In the genomic region with DNA sequence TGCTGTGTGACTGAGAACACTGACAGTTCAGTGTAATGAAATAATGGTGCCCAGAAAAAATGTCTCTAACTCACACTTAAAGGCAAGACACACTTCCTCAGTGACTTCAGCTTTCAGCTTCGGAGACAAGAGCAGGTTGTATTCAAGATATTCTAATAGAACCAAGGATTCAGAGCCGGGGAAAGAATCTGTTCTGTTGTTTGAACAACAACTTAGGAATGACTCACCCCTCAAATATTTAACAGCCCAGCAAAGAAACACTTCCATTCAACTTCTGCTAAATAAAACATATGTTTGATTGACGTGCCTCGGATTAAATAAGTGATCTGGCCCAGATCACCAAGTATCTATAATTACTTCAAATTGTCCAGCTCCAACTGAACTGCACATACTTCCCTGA, we compare ENCODE assay signal across 29 mouse cellular contexts. TPM values are rescaled to one million over a fixed set of nuclear protein-coding genes. Genes with fewer than 3 reads are reported as not detected.
DNase-seq lines count a peak whose midpoint lies in the region; ATAC-seq and TF ChIP-seq lines count a peak whose summit lies in the region.
"Had no signal": no experiment of that assay in that cellular context is flagged by ENCODE, and none has a peak within 500 bp of the region (broad histone marks: within the 10 kb centered on the region; RNA-seq: fewer than 3 reads in every experiment).

No protein-coding gene starts in this region.

- H3K9ac ChIP-seq in lung, embryonic 16.5 days (ENCODE audit: low read length), result no peak overlapping the region
- no peak overlapping the region for H3K9ac ChIP-seq in ES-Bruce4 (ENCODE audit: low read depth, poor library complexity, severe bottlenecking)
- no peak overlapping the region for H3K9ac ChIP-seq in intestine, postnatal 0 days (ENCODE audit: low read depth, low read length)
- H3K9ac ChIP-seq: embryonic facial prominence, embryonic 13.5 days; forebrain, embryonic 13.5 days; forebrain, postnatal 0 days; heart, embryonic 12.5 days; heart, embryonic 15.5 days; hindbrain, embryonic 12.5 days; hindbrain, embryonic 15.5 days had no signal

- 53% methylated on average over 4 of the region's 4 CpGs for WGBS in lung, embryonic 16.5 days
- 65% methylated on average over 4 of the region's 4 CpGs for WGBS in intestine, postnatal 0 days

- in situ Hi-C loops in Patski (cut with MboI; ENCODE audit: low pct_unique_long_range_greater_than_20kb), result no loop called here

- H3K4me2 ChIP-seq in lung, embryonic 16.5 days (ENCODE audit: low read depth, low read length), result no peak overlapping the region
- no peak overlapping the region for H3K4me2 ChIP-seq in intestine, postnatal 0 days (replicated peaks; ENCODE audit: low read depth)
- H3K4me2 ChIP-seq: embryonic facial prominence, embryonic 13.5 days; forebrain, embryonic 13.5 days; heart, embryonic 12.5 days; heart, embryonic 15.5 days; hindbrain, embryonic 12.5 days; hindbrain, embryonic 15.5 days had no signal

- TF ChIP-seq EP300 in ES-Bruce4 (IDR thresholded peaks at IDR 0.05; ENCODE audit: insufficient read depth, low read depth, low read length), result no peak

- POLR2A ChIA-PET in Patski (lab: Charles Lee), result no interaction called here

- DNase-seq in lung, postnatal 4 days, result no peak
- DNase-seq in Patski (ENCODE audit: low read depth, low spot score), result no peak
- DNase-seq in frontal cortex, postnatal 25 days (ENCODE audit: low spot score in 2 of 2), result no peak
- no peak for DNase-seq in cerebellum, adult 11 months
- DNase-seq: adrenal gland, postnatal 10 days; adrenal gland, postnatal 36 days; cerebellum, adult 11-12 months; cerebellum, adult 8-10 months; cerebellum, postnatal 10 days; cerebellum, postnatal 36 days; embryo, embryonic 11 days; forebrain, postnatal 0 days; gastrocnemius, postnatal 25 days; heart, adult 18-20 months; heart, postnatal 10 days; heart, postnatal 36 days; kidney, adult 11 months had no signal

- H3K36me3 ChIP-seq in lung, embryonic 16.5 days (ENCODE audit: control insufficient read depth, insufficient read depth, low read length), result no peaks in the 10 kb centered on the region
- H3K36me3 ChIP-seq in ES-Bruce4 (ENCODE audit: control insufficient read depth, insufficient read depth, low read length, poor library complexity, severe bottlenecking), result peaks cover 2% of the 10 kb centered on the region; the same call in 1 of the 2 replicates
- no peaks in the 10 kb centered on the region for H3K36me3 ChIP-seq in intestine, postnatal 0 days (ENCODE audit: control insufficient read depth, insufficient read depth)
- H3K36me3 ChIP-seq: embryonic facial prominence, embryonic 13.5 days; heart, embryonic 15.5 days; hindbrain, embryonic 12.5 days; hindbrain, embryonic 15.5 days had no signal

- no peak for ATAC-seq in lung, embryonic 16.5 days (ENCODE audit: low read depth)
- ATAC-seq in Patski, result peak; percentile 35
- no peak for ATAC-seq in intestine, postnatal 0 days
- ATAC-seq: CD4-positive, CD25-positive, alpha-beta regulatory T cell, adult 4 months; forebrain, embryonic 13.5 days; forebrain, postnatal 0 days had no signal

- CTCF ChIA-PET in Patski (lab: Charles Lee), result interaction anchor here (1.2 to 2.0 kb wide), 3 partner anchors 9 to 30 kb away, joined by 3 to 6 read pairs (median 4); no protein-coding TSS in a partner anchor

- 0 out of 2 replicates have a peak overlapping the region, but pooled peaks have one; percentile 22 for H3K27ac ChIP-seq in lung, embryonic 16.5 days (ENCODE audit: low read length)
- peak overlapping the region; percentile 90 for H3K27ac ChIP-seq in ES-Bruce4 (ENCODE audit: insufficient read depth, low read length)
- H3K27ac ChIP-seq in intestine, postnatal 0 days (ENCODE audit: low read depth, low read length), result no peak overlapping the region
- H3K27ac ChIP-seq: embryonic facial prominence, embryonic 10.5 days; embryonic facial prominence, embryonic 13.5 days; forebrain, embryonic 13.5 days; heart, embryonic 15.5 days; hindbrain, embryonic 12.5 days; hindbrain, embryonic 15.5 days had no signal

- TF ChIP-seq POLR2A in ES-Bruce4 (IDR thresholded peaks at IDR 0.05; ENCODE audit: insufficient read depth, low read length), result no peak

- H3K4me3 ChIP-seq in lung, embryonic 16.5 days (ENCODE audit: low read length), result no peak overlapping the region
- no peak overlapping the region for H3K4me3 ChIP-seq in ES-Bruce4 (ENCODE audit: low read depth, low read length)
- H3K4me3 ChIP-seq in intestine, postnatal 0 days (ENCODE audit: low read depth, low read length), result no peak overlapping the region
- H3K4me3 ChIP-seq: embryonic facial prominence, embryonic 10.5 days; embryonic facial prominence, embryonic 13.5 days; erythroblast, embryonic 14.5 days; forebrain, embryonic 13.5 days; heart, embryonic 12.5 days; heart, embryonic 15.5 days; hindbrain, embryonic 12.5 days; hindbrain, embryonic 15.5 days had no signal

- no peak for TF ChIP-seq CTCF in ES-Bruce4 (IDR thresholded peaks at IDR 0.05; ENCODE audit: low read depth, low read length)
- TF ChIP-seq CTCF in Patski (IDR thresholded peaks at IDR 0.05), result no peak
- TF ChIP-seq CTCF in intestine, postnatal 0 days (IDR thresholded peaks at IDR 0.05; ENCODE audit: low read depth), result no peak

- no peaks in the 10 kb centered on the region for H3K27me3 ChIP-seq in lung, embryonic 16.5 days (ENCODE audit: control insufficient read depth, insufficient read depth, low read depth, low read length)
- H3K27me3 ChIP-seq in ES-Bruce4 (ENCODE audit: control insufficient read depth, insufficient read depth, low read length, poor library complexity, severe bottlenecking), result no peaks in the 10 kb centered on the region
- no peaks in the 10 kb centered on the region for H3K27me3 ChIP-seq in Patski
- no peaks in the 10 kb centered on the region for H3K27me3 ChIP-seq in intestine, postnatal 0 days (replicated peaks; ENCODE audit: control insufficient read depth, insufficient read depth, low read length)
- H3K27me3 ChIP-seq: embryonic facial prominence, embryonic 13.5 days; forebrain, embryonic 13.5 days; heart, embryonic 12.5 days; heart, embryonic 15.5 days; hindbrain, embryonic 12.5 days; hindbrain, embryonic 15.5 days had no signal

- H3K9me3 ChIP-seq in lung, embryonic 16.5 days (ENCODE audit: control insufficient read depth, low read length), result no peaks in the 10 kb centered on the region
- H3K9me3 ChIP-seq in ES-Bruce4 (replicated peaks; ENCODE audit: control insufficient read depth, insufficient read depth, low read length, poor library complexity, severe bottlenecking), result peaks cover 7% of the 10 kb centered on the region
- H3K9me3 ChIP-seq in intestine, postnatal 0 days (ENCODE audit: control insufficient read depth), result no peaks in the 10 kb centered on the region
- H3K9me3 ChIP-seq: embryonic facial prominence, embryonic 10.5 days; embryonic facial prominence, embryonic 13.5 days; forebrain, embryonic 13.5 days; heart, embryonic 12.5 days; heart, embryonic 15.5 days; hindbrain, embryonic 12.5 days; hindbrain, embryonic 15.5 days had no signal

- no peaks in the 10 kb centered on the region; the same call in 1 of the 2 replicates for H3K4me1 ChIP-seq in lung, embryonic 16.5 days (replicated peaks; ENCODE audit: control insufficient read depth, insufficient read depth, low read length)
- H3K4me1 ChIP-seq in ES-Bruce4 (ENCODE audit: control insufficient read depth, insufficient read depth, low read length), result no peaks in the 10 kb centered on the region
- H3K4me1 ChIP-seq in intestine, postnatal 0 days (replicated peaks; ENCODE audit: control insufficient read depth, insufficient read depth, low read length), result no peaks in the 10 kb centered on the region
- H3K4me1 ChIP-seq: embryonic facial prominence, embryonic 10.5 days; embryonic facial prominence, embryonic 13.5 days; heart, embryonic 15.5 days; hindbrain, embryonic 12.5 days; hindbrain, embryonic 15.5 days had no signal

RNA-seq across cellular contexts. Expression of a gene that starts 52.1 kb away (rescaled TPM):
- polyA plus RNA-seq in lung, embryonic 16.5 days (2015; fragmentation: Nextera tagmentation; extraction: Ambion mirVana), result 16.6 and 17.6 TPM in 2 replicates
- polyA plus RNA-seq in ES-Bruce4 (2011; ENCODE audit: insufficient read depth, insufficient read length, low read depth, missing spikeins) (43.3 and 55.4 TPM in 2 replicates), Patski (2021) (25.5 TPM)
- polyA plus RNA-seq in intestine, postnatal 0 days (2015; fragmentation: Nextera tagmentation; extraction: Ambion mirVana), result 2.6 and 3.0 TPM in 2 replicates
